Mouse (Mus musculus): ENCODE results near the gene Cnot1. TPM values are rescaled to one million over a fixed set of nuclear protein-coding genes. Genes with fewer than 3 reads are reported as not detected.

The Cnot1 gene
- total and polyA plus RNA-seq, 3 experiments = 119 to 3,440 (median 259) TPM

DNA sequence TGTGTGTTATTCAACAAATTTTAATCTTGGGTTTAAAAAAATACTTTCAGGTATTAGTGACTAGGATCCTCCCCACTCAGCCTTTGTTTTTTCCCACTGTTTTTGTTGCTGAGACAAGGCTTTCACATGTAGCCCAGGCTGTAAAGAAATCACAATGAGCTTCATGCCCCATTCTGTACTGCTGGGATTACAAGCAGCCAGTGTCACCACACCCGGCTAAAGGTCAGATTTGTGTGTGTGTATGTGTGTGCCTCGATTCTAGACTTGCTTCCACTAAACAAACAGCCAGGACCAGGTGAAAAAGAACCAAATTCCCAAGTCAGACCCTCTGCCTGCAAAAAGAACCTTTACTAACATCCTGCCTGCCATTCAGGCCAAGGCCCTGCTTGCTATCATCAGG lies 1.8 kb downstream of the Cnot1 start:
- no peak for TF ChIP-seq RAD21 (IDR thresholded peaks at IDR 0.05; ENCODE audit: low read depth, low read length)
- no peak for TF ChIP-seq ZC3H11A (IDR thresholded peaks at IDR 0.05; ENCODE audit: low read depth, low read length)
- no peak for TF ChIP-seq GABPA (IDR thresholded peaks at IDR 0.05; ENCODE audit: low read depth, low read length)
- TF ChIP-seq POLR2A (IDR thresholded peaks at IDR 0.05; ENCODE audit: control insufficient read depth in 1 of 2, insufficient read depth in 1 of 2, low read depth in 1 of 2, low read length in 2 of 2, poor library complexity in 1 of 2) = no peak
- no peak for TF ChIP-seq MAZ (IDR thresholded peaks at IDR 0.05; ENCODE audit: low read depth, low read length)
- peak overlapping the region; percentile 83 to 88 for H3K4me3 ChIP-seq (ENCODE audit: control insufficient read depth in 1 of 2, insufficient read depth in 1 of 2, low read depth in 2 of 2, low read length in 2 of 2)
- H3K9ac ChIP-seq (ENCODE audit: control insufficient read depth, low read depth, low read length, poor library complexity, severe bottlenecking) = peak overlapping the region; percentile 93
- peaks cover 10 to 31% of the 10 kb centered on the region in 2 experiments for H3K4me1 ChIP-seq (ENCODE audit: control insufficient read depth in 1 of 2, insufficient read depth in 2 of 2, low read length in 2 of 2)
- H3K9me3 ChIP-seq (replicated peaks; ENCODE audit: insufficient read depth, low read length) = no peaks in the 10 kb centered on the region
- peaks cover 67% of the 10 kb centered on the region for H3K79me2 ChIP-seq (ENCODE audit: control insufficient read depth, insufficient read depth, low read length, poor library complexity)
- no peak for DNase-seq (ENCODE audit: low read depth, low spot score)
- H3K27me3 ChIP-seq (ENCODE audit: control insufficient read depth in 1 of 2, insufficient read depth in 2 of 2, low read length in 2 of 2) = no peaks in the 10 kb centered on the region
- no peak overlapping the region for H3K27ac ChIP-seq (ENCODE audit: control insufficient read depth, low read depth, low read length)
- H3K36me3 ChIP-seq (ENCODE audit: control insufficient read depth in 1 of 2, insufficient read depth in 2 of 2, low read length in 2 of 2) = peaks cover 19 to 40% of the 10 kb centered on the region in 2 experiments

DNA sequence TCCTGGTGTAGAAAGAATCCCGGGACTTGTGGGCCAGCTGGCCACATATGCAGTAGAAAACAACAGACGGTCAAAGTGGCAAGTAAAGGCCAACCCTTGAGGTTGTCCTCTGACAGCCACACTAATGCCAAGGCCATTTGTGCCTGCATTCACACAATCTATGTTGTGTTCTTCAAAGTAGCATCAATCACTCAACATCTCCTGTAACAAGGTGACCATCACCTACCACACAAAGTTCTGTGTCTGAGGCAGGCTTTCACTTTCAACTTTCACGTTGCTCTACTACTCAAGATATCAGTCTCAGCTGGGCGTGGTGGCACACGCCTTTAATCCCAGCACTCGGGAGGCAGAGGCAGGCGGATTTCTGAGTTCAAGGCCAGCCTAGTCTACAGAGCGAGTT lies 5.0 kb downstream of the Cnot1 start:
- TF ChIP-seq EP300 (IDR thresholded peaks at IDR 0.05; ENCODE audit: low read depth in 1 of 2, low read length in 2 of 2) (no peak), ZC3H11A (IDR thresholded peaks at IDR 0.05; ENCODE audit: low read depth, low read length) (no peak), USF1 (IDR thresholded peaks at IDR 0.05; ENCODE audit: low read depth, low read length) (no peak), POLR2A (IDR thresholded peaks at IDR 0.05; ENCODE audit: control insufficient read depth in 1 of 2, insufficient read depth in 1 of 2, low read depth in 1 of 2, low read length in 2 of 2, poor library complexity in 1 of 2) (no peak), NRF1 (IDR thresholded peaks at IDR 0.05; ENCODE audit: insufficient read depth, low read depth, low read length, poor library complexity, severe bottlenecking) (no peak), MYB (IDR thresholded peaks at IDR 0.05; ENCODE audit: low read depth, low read length) (no peak), ZNF384 (IDR thresholded peaks at IDR 0.05; ENCODE audit: low read depth, low read length) (no peak), MAFK (IDR thresholded peaks at IDR 0.05; ENCODE audit: borderline replicate concordance, low read depth, low read length) (no peak), CHD2 (IDR thresholded peaks at IDR 0.05; ENCODE audit: low read length) (no peak), MYC (IDR thresholded peaks at IDR 0.05; ENCODE audit: low read depth, low read length) (no peak), KAT2A (conservative IDR thresholded peaks at IDR 0.05; ENCODE audit: low read depth, low read length) (no peak), MAX (IDR thresholded peaks at IDR 0.05; ENCODE audit: low read length) (no peak), POLR2AphosphoS5 (IDR thresholded peaks at IDR 0.05; ENCODE audit: borderline replicate concordance, low read depth, low read length) (no peak)
- H3K27me3 ChIP-seq (ENCODE audit: control insufficient read depth in 1 of 2, insufficient read depth in 2 of 2, low read length in 2 of 2) = no peaks in the 10 kb centered on the region
- DNase-seq (ENCODE audit: low read depth, low spot score) = no peak

More for the DNA sequence above, 5.0 kb downstream of the Cnot1 start:
- Histone ChIP-seq H3K9ac (ENCODE audit: control insufficient read depth, low read depth, low read length, poor library complexity, severe bottlenecking) (no peak overlapping the region), H3K79me2 (ENCODE audit: control insufficient read depth, insufficient read depth, low read length, poor library complexity) (peaks cover 94% of the 10 kb centered on the region), H3K36me3 (ENCODE audit: control insufficient read depth in 1 of 2, insufficient read depth in 2 of 2, low read length in 2 of 2) (peaks cover 30 to 34% of the 10 kb centered on the region in 2 experiments), H3K27ac (ENCODE audit: control insufficient read depth, low read depth, low read length) (no peak overlapping the region), H3K4me3 (ENCODE audit: control insufficient read depth in 1 of 2, insufficient read depth in 1 of 2, low read depth in 2 of 2, low read length in 2 of 2) (no peak overlapping the region), H3K4me1 (ENCODE audit: control insufficient read depth in 1 of 2, insufficient read depth in 2 of 2, low read length in 2 of 2) (peaks cover 3 to 18% of the 10 kb centered on the region in 2 experiments; a peak in 3 of 4 replicates), H3K9me3 (replicated peaks; ENCODE audit: insufficient read depth, low read length) (no peaks in the 10 kb centered on the region)
